Mouse (Mus musculus) thymus, adult 2 months (tissue): Measurements from ENCODE around the gene Pinlyp.

Source experiments
- CTCF ChIP-seq: fragments of 200-500 bp; IDR thresholded peaks from 2 replicates; pipeline ENCODE4 v1.5.1; 2012; ENCODE audit warnings: mild to moderate bottlenecking, control low read depth, low read length, moderate library complexity, borderline replicate concordance; ENCODE audit not compliant: control insufficient read depth, poor library complexity, insufficient read depth; ENCODE audit errors: extremely low read depth
- POLR2A ChIP-seq: fragments of 200-500 bp; IDR thresholded peaks from 2 replicates; pipeline ENCODE4 v1.6.1; 2012; ENCODE audit warnings: mild to moderate bottlenecking, low read length, control low read depth, moderate library complexity; ENCODE audit not compliant: control insufficient read depth, poor library complexity, insufficient read depth; ENCODE audit errors: extremely low read depth

GRCm38 (mm10) chr7:24591735-24592134 lies 45.8 kb upstream of the Pinlyp start:
- TF ChIP-seq POLR2A: no peak
- TF ChIP-seq CTCF: no peak
